Mouse (Mus musculus) bone marrow, adult 2 months (tissue): ENCODE measurements at regions not wholly inside any gene's neighbourhood (a gene's known extent, or its start where the extent isn't known, plus 50 kb on each side); places are given as distances from the start of the nearest gene placed in this dataset.

ENCODE experiments used
- H3K27ac ChIP-seq: fragments of 200-500 bp; 2 replicates; pipeline ENCODE4 v1.5.1; 2012; ENCODE audit warnings: low read depth, mild to moderate bottlenecking, control low read depth, inconsistent platforms, low read length; ENCODE audit not compliant: control insufficient read depth, poor library complexity, insufficient read depth
- H3K4me1 ChIP-seq: fragments of 200-500 bp; 2 replicates; pipeline ENCODE4 v1.6.1; 2011; ENCODE audit warnings: low read length; ENCODE audit not compliant: control insufficient read depth, insufficient read depth
- H3K4me3 ChIP-seq: fragments of 200-500 bp; replicated peaks from 2 replicates; pipeline ENCODE3; 2011; ENCODE audit warnings: mild to moderate bottlenecking, low read depth, low read length, control low read depth; ENCODE audit not compliant: control insufficient read depth
- CTCF ChIP-seq: fragments of 200-500 bp; IDR thresholded peaks from 2 replicates; pipeline ENCODE4 v1.5.1; 2011; ENCODE audit warnings: low read length, control low read depth; ENCODE audit not compliant: control insufficient read depth, insufficient read depth
- POLR2A ChIP-seq: fragments of 200-500 bp; IDR thresholded peaks from 2 replicates; pipeline ENCODE4 v1.6.1; 2011; ENCODE audit warnings: low read depth, mild to moderate bottlenecking, control low read depth, low read length, borderline replicate concordance; ENCODE audit not compliant: control insufficient read depth
- WGBS: fragments of 180-500 bp; shearing (Covaris S2); methylation state at CpG from one replicate; pipeline ENCODE4 v1.1.7; 2018; 5-methylcytosine and 5-hydroxymethylcytosine counted together

DNA sequence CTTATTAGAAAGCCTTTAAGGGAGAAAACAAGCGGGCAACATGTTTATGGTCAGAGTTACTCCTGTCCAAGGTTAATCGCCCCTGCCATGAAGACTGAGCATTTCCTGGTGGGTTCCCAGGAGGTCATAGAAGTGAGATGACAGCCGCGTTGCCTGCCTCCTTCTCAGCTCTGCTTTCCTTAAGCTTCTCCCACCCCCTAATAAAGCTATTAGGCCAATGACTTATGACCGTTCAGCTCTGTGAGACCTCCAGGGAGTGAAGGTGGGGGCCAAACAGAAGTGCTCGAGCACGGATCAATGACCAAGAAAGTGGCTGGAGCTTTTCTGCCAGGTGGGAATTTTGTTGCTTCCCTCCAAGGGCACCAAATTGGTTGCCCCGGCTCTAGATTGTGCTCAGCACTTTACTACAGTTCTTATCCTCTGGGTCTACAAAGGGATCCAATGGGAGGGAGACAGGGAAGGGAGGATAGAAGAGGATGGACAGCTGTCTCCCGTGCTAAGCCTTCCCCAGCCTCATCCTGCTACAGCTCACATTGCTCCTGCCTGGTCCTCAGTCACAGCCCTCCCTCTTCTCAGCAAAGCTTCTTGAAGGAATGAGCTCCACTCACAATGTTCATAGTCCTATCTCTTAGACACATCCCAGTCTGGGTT is 151.1 kb upstream of the Ppp2r3a start:
- Histone ChIP-seq H3K4me1 (no peaks in the 10 kb centered on the region), H3K27ac (no peak overlapping the region), H3K4me3 (no peak overlapping the region)
- 55% methylated on average over 9 of the region's 9 CpGs for WGBS
- TF ChIP-seq POLR2A (no peak), CTCF (no peak)

DNA sequence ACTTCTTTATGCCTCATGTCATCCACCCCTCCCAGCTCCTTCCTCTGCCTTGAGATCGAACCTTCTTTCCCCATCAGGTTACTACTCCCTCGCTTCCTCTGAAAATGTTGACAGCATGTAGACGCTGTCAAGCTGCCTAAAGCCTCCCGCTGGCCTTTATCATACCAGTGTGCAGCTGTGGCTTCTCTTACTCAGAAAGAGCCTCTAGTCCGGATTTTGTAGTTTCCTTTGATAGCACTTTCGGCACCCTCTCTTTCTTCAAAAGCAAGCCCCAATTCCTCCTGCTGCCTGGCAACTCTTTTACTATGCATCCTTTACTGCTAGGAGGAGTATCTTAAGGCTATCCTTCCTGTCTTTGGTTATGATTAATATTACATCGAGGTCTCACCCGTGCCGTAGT is 149.8 kb upstream of the Ppp2r3a start:
- H3K4me1 ChIP-seq = no peaks in the 10 kb centered on the region
- TF ChIP-seq CTCF (no peak), POLR2A (no peak)
- H3K4me3 ChIP-seq = no peak overlapping the region
- no peak overlapping the region for H3K27ac ChIP-seq
- WGBS = 84% methylated on average over 9 of the region's 9 CpGs

DNA sequence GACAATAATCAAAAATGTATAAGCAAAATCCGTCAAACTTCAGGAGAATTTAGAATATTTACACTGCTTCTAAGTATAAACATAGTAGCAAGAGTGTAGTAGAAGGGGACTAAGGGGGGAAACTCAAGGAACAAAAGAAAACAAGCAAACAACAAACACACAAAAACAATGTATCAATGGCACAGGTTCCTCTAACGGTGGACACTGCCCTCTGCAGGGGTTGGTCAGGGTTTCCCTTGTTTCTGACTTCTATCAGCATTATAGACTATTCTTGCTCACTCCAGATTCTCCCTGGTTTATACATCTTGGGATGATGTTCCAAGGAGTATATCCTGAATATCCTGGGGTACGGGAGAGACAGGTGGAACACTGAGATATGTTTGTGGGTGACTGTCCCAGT is 147.3 kb upstream of the Ppp2r3a start:
- 62% methylated on average over 3 of the region's 3 CpGs for WGBS
- no peak overlapping the region for H3K27ac ChIP-seq
- H3K4me1 ChIP-seq = no peaks in the 10 kb centered on the region
- TF ChIP-seq POLR2A = no peak
- no peak for TF ChIP-seq CTCF
- no peak overlapping the region for H3K4me3 ChIP-seq

DNA sequence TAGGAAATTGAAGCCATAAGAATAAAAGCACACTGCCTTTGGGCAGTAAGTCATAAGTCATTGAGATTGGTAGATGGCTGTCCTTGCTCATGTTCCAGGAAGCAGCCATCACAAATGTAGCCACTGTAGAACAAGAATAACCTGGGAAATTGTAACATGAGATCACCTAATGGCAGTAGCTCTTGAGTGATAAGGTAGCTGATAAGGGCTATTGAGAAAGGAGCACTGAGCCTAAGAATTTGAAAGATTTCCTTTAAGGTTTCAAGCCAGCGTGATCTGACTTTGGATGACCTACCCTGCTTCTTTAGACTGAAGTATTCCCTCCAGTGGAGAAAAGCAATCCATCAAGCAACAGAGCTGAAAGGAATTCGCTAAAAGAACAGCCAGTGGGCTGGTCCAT is 117.8 kb upstream of the Ppp2r3a start:
- Histone ChIP-seq H3K27ac (no peak overlapping the region), H3K4me3 (no peak overlapping the region), H3K4me1 (no peaks in the 10 kb centered on the region; the same call in 1 of the 2 replicates)
- WGBS = 31% methylated on average over 2 of the region's 2 CpGs
- TF ChIP-seq POLR2A (no peak), CTCF (no peak)

DNA sequence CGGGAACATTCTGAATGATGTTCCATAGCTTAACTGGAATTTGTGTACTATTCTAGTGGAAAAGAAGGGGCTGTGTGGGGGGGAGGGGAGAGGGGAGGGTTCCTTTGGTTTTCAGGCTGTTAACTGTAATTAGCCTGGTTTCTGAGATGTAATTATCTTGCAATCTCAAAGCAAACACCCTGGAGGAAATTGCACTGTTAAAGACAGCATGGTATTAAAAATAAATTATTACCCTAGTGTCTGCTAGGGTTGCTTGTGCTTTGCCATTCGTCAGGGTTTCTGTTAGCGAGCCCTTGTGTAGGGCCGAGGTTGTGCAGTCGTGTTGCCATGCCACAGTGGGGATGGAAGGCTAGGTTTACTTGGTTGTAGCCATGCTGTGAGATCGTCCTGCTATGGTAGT is 105.0 kb upstream of the Ppp2r3a start:
- WGBS = 64% methylated on average over 6 of the region's 6 CpGs
- no peak overlapping the region for H3K4me3 ChIP-seq
- no peak overlapping the region for H3K27ac ChIP-seq
- no peaks in the 10 kb centered on the region for H3K4me1 ChIP-seq
- TF ChIP-seq CTCF (no peak), POLR2A (no peak)

DNA sequence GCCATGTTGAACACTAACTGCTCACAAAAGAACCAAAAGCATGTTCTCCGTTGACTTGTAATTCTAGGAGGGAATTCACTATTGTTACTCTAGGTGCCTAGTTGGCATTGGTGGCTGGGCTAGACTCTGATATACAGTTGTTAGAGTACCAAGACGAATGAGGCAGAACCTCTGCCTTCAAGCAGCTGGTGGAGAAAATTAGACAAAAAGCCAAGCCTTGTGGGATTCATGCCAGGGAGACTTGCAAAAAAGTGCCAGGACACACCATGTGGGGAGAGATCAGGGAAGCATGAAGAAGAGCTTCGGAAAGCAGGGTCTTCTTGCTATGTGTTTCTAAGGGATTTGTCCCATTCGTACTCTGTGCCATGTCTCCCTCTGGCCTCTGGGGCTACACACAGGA is 97.2 kb upstream of the Ppp2r3a start:
- Histone ChIP-seq H3K4me3 (no peak overlapping the region), H3K27ac (no peak overlapping the region), H3K4me1 (no peaks in the 10 kb centered on the region)
- WGBS = 84% methylated on average over 4 of the region's 4 CpGs
- TF ChIP-seq CTCF (no peak), POLR2A (no peak)

DNA sequence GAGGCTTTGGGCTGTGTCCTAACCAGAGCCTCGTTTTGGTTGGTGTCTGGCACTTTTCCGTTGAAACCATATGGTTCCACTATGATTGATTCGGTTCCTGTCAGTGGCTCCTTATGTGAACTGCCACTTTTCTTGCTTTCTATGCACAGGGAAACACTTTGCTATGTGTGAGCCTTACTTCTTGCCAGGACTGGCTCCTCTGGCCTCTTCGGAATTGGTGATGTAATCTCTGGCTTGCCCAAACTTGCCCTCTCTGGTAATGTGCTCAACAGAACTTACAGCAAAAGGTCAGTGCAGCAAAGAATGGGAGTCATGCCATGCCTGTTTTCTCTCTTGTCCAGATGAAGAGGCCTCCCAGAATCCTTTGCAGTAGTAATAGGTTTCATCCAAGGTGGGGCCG is 91.3 kb upstream of the Ppp2r3a start:
- TF ChIP-seq CTCF (no peak), POLR2A (no peak)
- Histone ChIP-seq H3K27ac (no peak overlapping the region), H3K4me3 (no peak overlapping the region), H3K4me1 (no peaks in the 10 kb centered on the region)
- 76% methylated on average over 5 of the region's 5 CpGs for WGBS

DNA sequence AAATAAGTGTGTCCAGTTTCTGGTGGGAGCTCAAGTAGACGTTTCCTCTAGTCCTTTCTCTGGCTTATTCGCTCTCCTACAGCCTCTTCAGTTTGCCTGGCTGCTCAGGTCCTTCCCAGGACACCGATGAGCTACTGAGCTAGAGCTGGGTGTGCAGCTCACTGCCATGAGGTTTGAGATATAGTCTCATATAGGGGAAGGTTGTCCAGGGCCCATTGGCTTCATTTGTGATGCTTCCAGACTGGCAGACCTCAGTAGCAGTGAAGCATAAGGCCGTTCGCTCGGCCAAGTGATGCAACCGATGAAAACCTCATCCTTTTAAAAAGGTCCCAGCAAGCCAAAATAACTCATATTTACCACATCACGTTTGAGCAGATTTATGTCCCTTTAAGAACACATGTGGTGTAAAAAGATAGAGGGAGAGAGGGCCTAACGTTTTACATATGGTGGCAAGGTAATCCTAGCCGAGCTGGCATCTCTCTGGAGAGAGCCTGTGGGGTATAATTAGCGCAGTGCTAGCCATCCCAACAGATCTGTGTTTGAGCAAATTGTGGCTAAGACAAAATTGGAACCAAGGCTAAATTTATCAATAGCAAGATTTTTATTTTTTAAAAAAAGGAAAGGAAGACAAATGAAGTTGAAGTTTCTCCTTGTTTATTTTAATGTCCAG is 89.3 kb upstream of the Ppp2r3a start:
- TF ChIP-seq POLR2A (no peak), CTCF (no peak)
- H3K4me3 ChIP-seq = no peak overlapping the region
- no peaks in the 10 kb centered on the region for H3K4me1 ChIP-seq
- H3K27ac ChIP-seq = no peak overlapping the region
- 79% methylated on average over 11 of the region's 11 CpGs for WGBS

DNA sequence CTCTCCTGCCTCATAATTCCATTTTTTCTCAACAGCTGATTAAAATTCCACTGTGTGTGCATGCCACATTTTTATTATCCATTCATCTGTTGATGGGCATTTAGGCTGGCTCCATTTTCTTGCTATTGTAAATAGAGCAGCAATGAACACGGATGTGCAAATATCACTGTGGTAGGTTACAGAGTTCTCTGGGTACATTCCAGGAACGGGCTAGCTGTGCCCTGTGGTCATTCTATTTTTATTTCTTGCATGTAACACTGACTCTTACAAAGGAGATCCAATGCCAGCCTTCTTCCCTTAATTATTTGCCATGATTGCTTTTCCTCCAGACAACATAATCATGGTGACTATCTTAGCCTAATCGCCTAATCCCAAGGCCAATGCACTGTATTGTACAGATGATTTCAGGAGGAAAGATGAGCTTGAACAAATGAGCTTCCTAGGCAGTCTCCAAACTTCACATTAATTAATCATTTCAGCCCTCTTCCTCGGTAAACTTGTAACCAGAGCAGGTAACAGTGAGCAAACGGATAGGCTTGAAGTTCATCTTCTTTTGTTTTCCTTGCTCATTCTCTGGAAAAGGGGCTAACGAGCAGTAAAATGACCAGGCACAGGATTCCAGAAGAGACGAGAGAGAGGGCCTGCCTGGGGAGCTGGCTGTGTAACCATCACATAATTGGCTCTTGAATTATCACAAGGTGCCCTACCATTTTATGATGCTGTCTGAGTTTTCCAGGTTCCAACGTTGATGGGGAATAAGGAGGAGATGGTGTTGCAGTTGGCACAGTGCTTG is 77.6 kb upstream of the Ppp2r3a start:
- H3K4me3 ChIP-seq = no peak overlapping the region
- TF ChIP-seq POLR2A (no peak), CTCF (no peak)
- WGBS = 71% methylated on average over 8 of the region's 8 CpGs
- H3K27ac ChIP-seq = no peak overlapping the region
- H3K4me1 ChIP-seq = no peaks in the 10 kb centered on the region
